Mouse (Mus musculus) heart, embryonic 10.5 days (tissue): ENCODE measurements around the gene Olfr466. TPM values are rescaled to one million over a fixed set of nuclear protein-coding genes. Genes with fewer than 3 reads are reported as not detected.

Experiments used
- DNase-seq: peaks from one replicate; pipeline ENCODE4 v3.0.0-alpha.2; 2017; ENCODE audit warnings: low spot score
- H3K27ac ChIP-seq: fragments of 300-500 bp; sonication (generic); 2 replicates; pipeline ENCODE4 v1.5.1; 2016; ENCODE audit warnings: mild to moderate bottlenecking
- H3K27me3 ChIP-seq: fragments of 300-500 bp; sonication (generic); 2 replicates; pipeline ENCODE4 v1.6.1; 2016; ENCODE audit warnings: mild to moderate bottlenecking; ENCODE audit not compliant: poor library complexity, insufficient read depth, severe bottlenecking
- H3K36me3 ChIP-seq: fragments of 300-500 bp; sonication (generic); 2 replicates; pipeline ENCODE4 v1.6.1; 2016; ENCODE audit warnings: mild to moderate bottlenecking, moderate library complexity
- H3K4me1 ChIP-seq: fragments of 300-500 bp; sonication (generic); 2 replicates; pipeline ENCODE4 v1.6.1; 2016; ENCODE audit warnings: mild to moderate bottlenecking
- H3K4me3 ChIP-seq: fragments of 300-500 bp; sonication (generic); 2 replicates; pipeline ENCODE4 v1.5.1; 2016; ENCODE audit warnings: mild to moderate bottlenecking, moderate library complexity
- H3K9me3 ChIP-seq: fragments of 300-500 bp; sonication (generic); 2 replicates; pipeline ENCODE4 v1.6.1; 2016; ENCODE audit warnings: mild to moderate bottlenecking, moderate library complexity
- WGBS: fragments of 180-500 bp; shearing (Covaris S2); methylation state at CpG from one replicate; pipeline ENCODE4 v1.1.7; 2016; 5-methylcytosine and 5-hydroxymethylcytosine counted together
- polyA plus RNA-seq: library from polyadenylated mRNA; unstranded; fragments of >200 nt; fragmentation: Nextera tagmentation; extraction: Ambion mirVana; gene quantifications from 2 replicates; pipeline ENCODE4 v1.2.1, GENCODE M21; 2016

The Olfr466 gene
- polyA plus RNA-seq, 1 experiment from 2014 or later = not detected

GRCm38 (mm10) chr13:65176472-65177091 is 26.5 kb downstream of the Olfr466 start:
- H3K27me3 ChIP-seq = no peaks in the 10 kb centered on the region
- H3K36me3 ChIP-seq = no peaks in the 10 kb centered on the region
- WGBS = 53% methylated on average over 15 of the region's 15 CpGs
- no peak for DNase-seq
- no peaks in the 10 kb centered on the region; the same call in 1 of the 2 replicates for H3K4me1 ChIP-seq
- H3K27ac ChIP-seq = no peak overlapping the region
- no peaks in the 10 kb centered on the region; the same call in 1 of the 2 replicates for H3K9me3 ChIP-seq
- H3K4me3 ChIP-seq = no peak overlapping the region

GRCm38 (mm10) chr13:65200667-65201066 is 50.6 kb downstream of the Olfr466 start:
- DNase-seq = no peak
- no peaks in the 10 kb centered on the region for H3K36me3 ChIP-seq
- H3K27me3 ChIP-seq = no peaks in the 10 kb centered on the region
- H3K27ac ChIP-seq = no peak overlapping the region
- H3K4me3 ChIP-seq = no peak overlapping the region
- no peaks in the 10 kb centered on the region for H3K4me1 ChIP-seq
- WGBS = 64% methylated on average over 1 of the region's 1 CpGs
- H3K9me3 ChIP-seq = no peaks in the 10 kb centered on the region

Other genes with a start within 250 kb of the Olfr466 start
- not detected in 2 replicates for gene Cntnap3, start 246.3 kb upstream of the Olfr466 start, polyA plus RNA-seq
- gene Spata31, start 232.8 kb upstream of the Olfr466 start, polyA plus RNA-seq = not detected in 2 replicates
- gene Spata31d1c, start 117.2 kb upstream of the Olfr466 start, polyA plus RNA-seq = not detected in 2 replicates
- gene Prss47, start 97.5 kb upstream of the Olfr466 start, polyA plus RNA-seq = not detected in 2 replicates
- 42.4 and 43.7 TPM in 2 replicates for gene Mfsd14b, start 37.3 kb upstream of the Olfr466 start, polyA plus RNA-seq
- gene Olfr465-ps1, start 12.2 kb upstream of the Olfr466 start, polyA plus RNA-seq = not detected in 2 replicates
- gene Nlrp4f, start 55.7 kb downstream of the Olfr466 start, polyA plus RNA-seq = not detected in 2 replicates
- not detected in 2 replicates for gene Gm10775, start 109.3 kb downstream of the Olfr466 start, polyA plus RNA-seq
- 11.0 and 11.4 TPM in 2 replicates for gene Zfp369, start 128.6 kb downstream of the Olfr466 start, polyA plus RNA-seq